Mouse (Mus musculus): ENCODE data around the gene Nipal4. TPM values are rescaled to one million over a fixed set of nuclear protein-coding genes. Genes with fewer than 3 reads are reported as not detected.

Gene Nipal4
- total RNA-seq, 4 experiments from 2014 or later = 0.08 TPM; not detected in 3

- no peak for DNase-seq
These were observed 8.8 kb downstream of the Nipal4 start for GRCm38 (mm10) chr11:46157462-46157861.

- DNase-seq = no peak
These were observed 9.4 kb downstream of the Nipal4 start for GRCm38 (mm10) chr11:46156945-46157344.

GRCm38 (mm10) chr11:46146619-46147018, 19.7 kb downstream of the Nipal4 start:
- DNase-seq = no peak

- no peak for DNase-seq
These were observed 21.0 kb downstream of the Nipal4 start for GRCm38 (mm10) chr11:46145163-46145875.

- no peak for DNase-seq
These were observed 23.0 kb downstream of the Nipal4 start for GRCm38 (mm10) chr11:46143342-46143741.

GRCm38 (mm10) chr11:46134899-46135298, 31.4 kb downstream of the Nipal4 start:
- DNase-seq = no peak

GRCm38 (mm10) chr11:46131022-46131986, 35.0 kb downstream of the Nipal4 start:
- DNase-seq = no peak

- peak; percentile 53 for DNase-seq
These were observed 37.8 kb downstream of the Nipal4 start for GRCm38 (mm10) chr11:46128548-46128945.

- DNase-seq = no peak
These were observed 38.4 kb downstream of the Nipal4 start for GRCm38 (mm10) chr11:46127621-46128547.

GRCm38 (mm10) chr11:46126827-46127410, 39.4 kb downstream of the Nipal4 start:
- DNase-seq = no peak

GRCm38 (mm10) chr11:46126317-46126716, 40.0 kb downstream of the Nipal4 start:
- DNase-seq = no peak

- DNase-seq = no peak
These were observed 40.5 kb downstream of the Nipal4 start for GRCm38 (mm10) chr11:46125835-46126229.

- DNase-seq = no peak
These were observed 41.0 kb downstream of the Nipal4 start for GRCm38 (mm10) chr11:46125093-46125834.

- no peak for DNase-seq
These were observed 42.9 kb downstream of the Nipal4 start for GRCm38 (mm10) chr11:46123328-46123866.

GRCm38 (mm10) chr11:46122875-46123274, 43.4 kb downstream of the Nipal4 start:
- no peak for DNase-seq

- no peak for DNase-seq
These were observed 44.6 kb downstream of the Nipal4 start for GRCm38 (mm10) chr11:46121666-46122065.

- no peak for DNase-seq
These were observed 46.2 kb downstream of the Nipal4 start for GRCm38 (mm10) chr11:46120084-46120483.

GRCm38 (mm10) chr11:46119624-46120023, 46.7 kb downstream of the Nipal4 start:
- no peak for DNase-seq

- DNase-seq = no peak
These were observed 49.8 kb downstream of the Nipal4 start for GRCm38 (mm10) chr11:46116510-46116909.

- DNase-seq = peak; percentile 30
These were observed 50.7 kb downstream of the Nipal4 start for GRCm38 (mm10) chr11:46115411-46116173.

Data from adrenal gland, adult 8-10 months (tissue).